Mouse (Mus musculus) hindbrain, embryonic 15.5 days (tissue): ENCODE results near the gene Grik5. TPM values are rescaled to one million over a fixed set of nuclear protein-coding genes. Genes with fewer than 3 reads are reported as not detected.

Experiments
- ATAC-seq: fragments of 200-750 bp; cut with Nextera tagmentation; 2 replicates; pipeline ENCODE4 v1.8.0; 2017; ENCODE audit warnings: low read depth, moderate number of reproducible peaks, moderate TSS enrichment; ENCODE audit not compliant: low FRiP score
- H3K27ac ChIP-seq: fragments of 300-500 bp; sonication (generic); replicated peaks from 2 replicates; pipeline ENCODE4 v1.5.1; 2015; ENCODE audit warnings: mild to moderate bottlenecking, inconsistent platforms
- H3K27me3 ChIP-seq: fragments of 300-500 bp; sonication (generic); 2 replicates; pipeline ENCODE4 v1.6.1; 2015; ENCODE audit warnings: control low read depth, inconsistent platforms
- H3K36me3 ChIP-seq: fragments of 300-500 bp; sonication (generic); 2 replicates; pipeline ENCODE4 v1.6.1; 2015; ENCODE audit warnings: control low read depth, inconsistent platforms
- H3K4me1 ChIP-seq: fragments of 300-500 bp; sonication (generic); replicated peaks from 2 replicates; pipeline ENCODE4 v1.6.1; 2015; ENCODE audit warnings: control low read depth, inconsistent platforms
- H3K4me2 ChIP-seq: fragments of 300-500 bp; sonication (generic); 2 replicates; pipeline ENCODE4 v1.6.1; 2015; ENCODE audit warnings: moderate library complexity, mild to moderate bottlenecking, inconsistent platforms
- H3K4me3 ChIP-seq: fragments of 300-500 bp; sonication (generic); 2 replicates; pipeline ENCODE4 v1.5.1; 2015; ENCODE audit warnings: mild to moderate bottlenecking, inconsistent platforms
- H3K9ac ChIP-seq: fragments of 300-500 bp; sonication (generic); 2 replicates; pipeline ENCODE4 v1.6.1; 2015; ENCODE audit warnings: inconsistent platforms
- H3K9me3 ChIP-seq: fragments of 300-500 bp; sonication (generic); 2 replicates; pipeline ENCODE4 v1.6.1; 2016; ENCODE audit warnings: control low read depth, inconsistent platforms
- WGBS: fragments of 180-500 bp; shearing (Covaris S2); methylation state at CpG from one replicate; pipeline ENCODE4 v1.1.7; 2015; 5-methylcytosine and 5-hydroxymethylcytosine counted together
- polyA plus RNA-seq: library from polyadenylated mRNA; unstranded; fragments of >200 nt; fragmentation: Nextera tagmentation; extraction: Ambion mirVana; gene quantifications from 2 replicates; pipeline ENCODE4 v1.2.1, GENCODE M21; 2015

Grik5 gene
- polyA plus RNA-seq, 1 experiment from 2014 or later: 18.5 TPM

GRCm38 (mm10) chr7:25076663-25077413 lies 4.7 kb upstream of the Grik5 start:
- ATAC-seq: peak; percentile 97
- Histone ChIP-seq H3K4me2 (peak overlapping the region; percentile 75), H3K27ac (peak overlapping the region; percentile 92), H3K27me3 (no peaks in the 10 kb centered on the region), H3K9me3 (no peaks in the 10 kb centered on the region), H3K4me3 (peak overlapping the region; percentile 81), H3K9ac (peak overlapping the region; percentile 94), H3K36me3 (peaks cover 22% of the 10 kb centered on the region), H3K4me1 (peaks cover 43% of the 10 kb centered on the region)
- under 1% methylated on average over 56 of the region's 56 CpGs for WGBS

DNA sequence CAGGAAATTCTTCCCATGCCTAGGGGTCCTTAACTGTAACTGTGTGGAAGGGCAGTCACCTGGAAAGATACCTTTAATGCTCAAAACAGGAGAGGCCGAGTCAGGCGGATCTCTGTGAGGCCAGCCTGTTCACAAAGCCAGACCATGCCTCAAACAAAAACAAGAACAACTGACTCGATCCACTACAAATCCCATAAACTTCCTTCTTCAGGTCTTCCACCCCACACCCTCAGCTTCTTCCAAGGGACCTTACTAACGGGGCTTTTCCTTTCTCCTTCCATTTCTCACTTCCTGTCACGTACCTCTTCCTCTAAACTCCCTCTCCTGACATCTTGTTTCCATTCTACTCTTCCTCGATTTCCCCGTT lies 4.1 kb upstream of the Grik5 start:
- no peaks in the 10 kb centered on the region for H3K27me3 ChIP-seq
- peak overlapping the region; percentile 52 for H3K9ac ChIP-seq
- H3K4me3 ChIP-seq: peak overlapping the region; percentile 81
- no peaks in the 10 kb centered on the region for H3K9me3 ChIP-seq
- 22% methylated on average over 7 of the region's 7 CpGs for WGBS
- H3K27ac ChIP-seq: peak overlapping the region; percentile 92
- H3K36me3 ChIP-seq: peaks cover 16% of the 10 kb centered on the region
- peaks cover 44% of the 10 kb centered on the region for H3K4me1 ChIP-seq
- ATAC-seq: no peak
- H3K4me2 ChIP-seq: peak overlapping the region; percentile 68

- no peak for ATAC-seq
- Histone ChIP-seq H3K36me3 (no peaks in the 10 kb centered on the region), H3K27me3 (no peaks in the 10 kb centered on the region), H3K4me3 (peak overlapping the region; percentile 87; the same call in 1 of the 2 replicates), H3K9ac (peak overlapping the region; percentile 92), H3K4me1 (peaks cover 56% of the 10 kb centered on the region), H3K4me2 (peak overlapping the region; percentile 87), H3K9me3 (no peaks in the 10 kb centered on the region), H3K27ac (peak overlapping the region; percentile 92)
- WGBS: 91% methylated on average over 8 of the region's 8 CpGs
These were observed 1.8 kb upstream of the Grik5 start for GRCm38 (mm10) chr7:25073924-25074323.

DNA sequence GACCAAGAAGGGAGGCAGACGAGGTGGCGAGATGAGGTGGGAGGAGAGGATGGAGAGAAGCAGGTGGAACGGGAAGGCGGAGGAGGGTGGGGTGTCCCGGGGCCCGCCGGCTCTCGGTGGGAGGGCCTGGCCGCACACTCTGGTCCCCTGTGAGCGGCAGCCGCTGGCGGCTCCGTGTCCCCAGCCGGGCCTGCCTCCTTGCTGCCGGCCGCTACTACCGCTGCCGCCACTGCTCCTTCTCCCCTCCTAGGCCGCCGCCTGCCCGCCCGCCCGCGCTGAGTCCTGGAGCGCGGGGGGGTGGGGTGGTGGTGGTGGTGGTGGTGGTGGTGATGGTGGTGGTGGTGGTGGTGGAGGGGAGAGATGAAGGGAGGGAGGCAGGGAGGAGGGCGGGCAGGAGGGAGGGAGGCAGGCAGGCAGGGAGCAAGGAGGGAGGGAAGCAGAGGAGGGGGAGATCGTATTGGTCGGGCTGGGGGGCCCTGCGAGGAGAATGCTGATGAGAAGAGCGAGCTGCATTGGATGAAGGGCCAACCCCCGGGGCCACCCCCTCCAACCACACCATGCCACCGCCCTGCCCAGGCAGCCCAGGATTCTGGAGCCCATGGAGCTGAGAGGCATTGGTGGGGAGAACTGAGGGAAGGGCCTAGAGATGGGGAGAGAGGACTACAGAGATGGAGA lies 707 bp upstream of the Grik5 start:
- Histone ChIP-seq H3K4me2 (peak overlapping the region; percentile 87), H3K4me3 (peak overlapping the region; percentile 87), H3K9ac (peak overlapping the region; percentile 92), H3K27ac (peak overlapping the region; percentile 92), H3K36me3 (peaks cover 3% of the 10 kb centered on the region; the same call in 1 of the 2 replicates), H3K27me3 (no peaks in the 10 kb centered on the region), H3K4me1 (peaks cover 55% of the 10 kb centered on the region), H3K9me3 (no peaks in the 10 kb centered on the region)
- ATAC-seq: peak; percentile 27; the same call in 1 of the 2 replicates
- 0% methylated on average over 9 of the region's 33 CpGs for WGBS

DNA sequence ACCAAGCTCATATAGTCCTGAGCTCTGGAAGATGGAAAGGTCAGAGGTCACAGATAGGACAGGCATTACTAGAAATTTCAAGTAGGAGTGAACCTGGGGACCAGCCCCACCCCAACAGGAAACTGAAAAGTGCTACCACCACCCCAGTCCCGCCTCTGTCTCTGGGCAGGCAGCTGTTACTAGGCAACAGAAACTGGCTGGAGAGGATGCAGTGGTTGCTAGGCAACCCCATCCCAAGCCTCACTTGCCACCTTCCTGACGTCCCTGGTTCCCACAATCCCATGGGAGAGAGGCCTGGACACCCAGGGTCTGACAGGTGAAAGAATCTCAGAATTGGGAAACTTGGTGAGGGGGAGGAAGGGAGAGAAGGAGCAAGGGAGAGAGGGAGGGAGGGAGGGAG lies 3.4 kb downstream of the Grik5 start:
- Histone ChIP-seq H3K4me1 (peaks cover 41% of the 10 kb centered on the region), H3K36me3 (peaks cover 38% of the 10 kb centered on the region), H3K27ac (0 out of 2 replicates have a peak overlapping the region, but pooled peaks have one; percentile 25), H3K9ac (no peak overlapping the region), H3K4me3 (no peak overlapping the region), H3K4me2 (peak overlapping the region; percentile 87), H3K27me3 (no peaks in the 10 kb centered on the region), H3K9me3 (no peaks in the 10 kb centered on the region)
- 2% methylated on average over 2 of the region's 2 CpGs for WGBS
- peak; percentile 17; the same call in 1 of the 2 replicates for ATAC-seq

DNA sequence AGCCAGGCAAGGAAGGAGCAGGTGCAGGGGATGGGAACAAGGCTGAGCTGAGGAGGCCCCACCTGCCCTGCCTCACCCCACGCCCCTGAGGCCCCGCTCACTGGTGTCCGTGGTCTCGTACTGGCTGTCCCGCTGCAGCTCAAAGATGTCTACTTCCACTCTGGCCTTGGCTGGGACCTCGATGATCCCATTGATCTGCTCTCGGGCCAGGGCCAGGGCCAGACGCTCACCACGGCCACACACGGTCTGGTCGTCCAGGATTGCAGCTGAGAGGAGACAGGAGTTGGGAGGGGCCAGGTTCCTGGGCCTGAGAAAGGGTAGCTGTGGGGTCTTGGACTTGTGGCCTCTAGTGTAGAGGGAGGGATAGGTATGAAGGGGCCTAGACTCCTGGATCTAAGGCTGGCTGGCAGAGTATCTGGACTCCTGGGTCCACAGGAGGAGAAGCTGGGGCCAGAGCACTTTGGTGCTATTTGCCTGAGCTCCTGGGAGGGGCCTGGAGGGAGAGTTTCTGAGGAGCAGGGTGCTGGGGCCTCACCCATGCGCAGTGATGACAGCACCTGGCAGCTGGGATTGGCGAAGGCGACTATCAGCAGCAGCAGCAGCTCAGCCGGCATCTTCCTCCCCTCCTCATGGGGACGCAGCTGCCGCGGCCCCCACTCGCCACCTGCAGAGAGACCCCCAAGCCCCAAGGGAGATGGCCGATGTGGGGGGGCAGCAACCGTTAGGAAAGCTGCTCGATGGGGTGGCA lies 4.1 kb downstream of the Grik5 start:
- Histone ChIP-seq H3K4me1 (peaks cover 35% of the 10 kb centered on the region), H3K4me2 (peak overlapping the region; percentile 87), H3K4me3 (no peak overlapping the region), H3K36me3 (peaks cover 44% of the 10 kb centered on the region), H3K27me3 (no peaks in the 10 kb centered on the region), H3K27ac (0 out of 2 replicates have a peak overlapping the region, but pooled peaks have one; percentile 25), H3K9me3 (no peaks in the 10 kb centered on the region), H3K9ac (no peak overlapping the region)
- 70% methylated on average over 22 of the region's 22 CpGs for WGBS
- ATAC-seq: no peak

DNA sequence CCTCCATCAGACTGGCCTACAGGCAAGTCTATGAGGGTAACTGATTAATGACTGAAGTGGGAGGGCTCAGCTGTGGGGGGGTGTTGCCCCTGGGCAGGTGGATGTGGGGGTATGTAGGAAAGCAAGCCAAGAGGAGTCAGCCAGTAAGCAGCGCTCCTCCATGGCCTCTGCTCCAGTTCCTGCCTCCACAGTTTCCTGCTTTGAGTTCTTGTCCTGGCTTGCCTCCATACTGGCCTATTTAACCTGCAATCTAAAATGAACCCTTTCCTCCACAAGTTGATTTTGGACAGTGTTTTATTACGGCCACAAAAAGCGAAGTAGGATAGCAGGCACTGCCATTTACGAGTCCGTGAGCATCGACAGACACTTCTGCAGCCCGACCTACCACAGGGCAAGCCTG lies 4.8 kb downstream of the Grik5 start:
- no peaks in the 10 kb centered on the region for H3K9me3 ChIP-seq
- H3K27me3 ChIP-seq: no peaks in the 10 kb centered on the region
- H3K4me3 ChIP-seq: no peak overlapping the region
- 92% methylated on average over 7 of the region's 7 CpGs for WGBS
- no peak overlapping the region for H3K4me2 ChIP-seq
- no peak for ATAC-seq
- peaks cover 51% of the 10 kb centered on the region for H3K36me3 ChIP-seq
- H3K9ac ChIP-seq: no peak overlapping the region
- peaks cover 34% of the 10 kb centered on the region for H3K4me1 ChIP-seq
- H3K27ac ChIP-seq: no peak overlapping the region

- Histone ChIP-seq H3K4me1 (peaks cover 10% of the 10 kb centered on the region), H3K9me3 (no peaks in the 10 kb centered on the region), H3K4me2 (no peak overlapping the region), H3K9ac (no peak overlapping the region), H3K4me3 (no peak overlapping the region), H3K36me3 (peaks cover 80% of the 10 kb centered on the region), H3K27me3 (no peaks in the 10 kb centered on the region), H3K27ac (no peak overlapping the region)
- WGBS: 95% methylated on average over 8 of the region's 8 CpGs
- no peak for ATAC-seq
These were observed 8.2 kb downstream of the Grik5 start for GRCm38 (mm10) chr7:25063900-25064299.

DNA sequence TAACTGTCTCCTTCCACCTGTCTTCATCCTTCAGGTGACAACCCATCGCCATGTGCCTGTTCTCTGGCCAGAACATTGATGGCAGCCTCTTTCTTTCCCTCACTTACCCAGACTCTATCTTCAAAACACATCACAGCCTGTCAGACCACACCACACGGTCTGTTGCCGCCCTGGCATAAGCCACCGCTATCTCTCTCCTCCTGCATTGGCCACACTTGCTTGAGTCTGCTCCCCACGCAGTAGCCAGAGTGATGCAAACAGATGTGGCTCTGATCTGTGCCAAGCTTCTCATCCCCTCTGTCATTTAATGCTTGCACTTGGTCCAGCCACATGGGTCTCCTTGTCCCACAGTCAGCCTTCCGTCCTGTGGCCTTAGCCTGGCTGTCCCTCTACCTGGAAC lies 8.8 kb downstream of the Grik5 start:
- no peak overlapping the region for H3K4me2 ChIP-seq
- no peak for ATAC-seq
- H3K27ac ChIP-seq: no peak overlapping the region
- H3K4me3 ChIP-seq: no peak overlapping the region
- H3K4me1 ChIP-seq: peaks cover 4% of the 10 kb centered on the region
- peaks cover 86% of the 10 kb centered on the region for H3K36me3 ChIP-seq
- WGBS: 98% methylated on average over 6 of the region's 6 CpGs
- H3K27me3 ChIP-seq: no peaks in the 10 kb centered on the region
- H3K9me3 ChIP-seq: no peaks in the 10 kb centered on the region
- no peak overlapping the region for H3K9ac ChIP-seq

DNA sequence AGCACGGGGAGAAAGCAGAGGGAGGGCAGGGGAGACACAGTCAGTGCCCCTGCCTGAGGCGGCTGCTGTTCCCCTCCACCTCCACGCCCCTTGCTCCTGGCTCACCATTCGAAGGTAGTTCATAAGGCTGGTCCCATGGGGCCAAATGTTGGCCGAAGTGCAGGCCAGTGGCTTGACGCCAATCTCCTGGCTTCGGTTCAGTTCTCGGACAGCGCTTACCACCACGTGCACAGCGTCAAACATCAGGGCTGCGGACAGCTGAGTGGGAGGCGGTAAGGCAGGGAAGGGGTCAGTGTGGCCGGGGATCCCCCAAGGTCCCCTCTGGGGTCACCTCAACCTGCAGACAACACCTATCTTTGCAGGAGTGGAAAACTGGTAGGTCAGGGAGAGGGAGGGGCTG lies 13.3 kb downstream of the Grik5 start:
- WGBS: 86% methylated on average over 14 of the region's 14 CpGs
- Histone ChIP-seq H3K9me3 (no peaks in the 10 kb centered on the region), H3K27me3 (no peaks in the 10 kb centered on the region), H3K27ac (no peak overlapping the region), H3K4me1 (no peaks in the 10 kb centered on the region), H3K4me2 (no peak overlapping the region), H3K36me3 (peaks cover 90% of the 10 kb centered on the region), H3K9ac (no peak overlapping the region), H3K4me3 (no peak overlapping the region)
- no peak for ATAC-seq

DNA sequence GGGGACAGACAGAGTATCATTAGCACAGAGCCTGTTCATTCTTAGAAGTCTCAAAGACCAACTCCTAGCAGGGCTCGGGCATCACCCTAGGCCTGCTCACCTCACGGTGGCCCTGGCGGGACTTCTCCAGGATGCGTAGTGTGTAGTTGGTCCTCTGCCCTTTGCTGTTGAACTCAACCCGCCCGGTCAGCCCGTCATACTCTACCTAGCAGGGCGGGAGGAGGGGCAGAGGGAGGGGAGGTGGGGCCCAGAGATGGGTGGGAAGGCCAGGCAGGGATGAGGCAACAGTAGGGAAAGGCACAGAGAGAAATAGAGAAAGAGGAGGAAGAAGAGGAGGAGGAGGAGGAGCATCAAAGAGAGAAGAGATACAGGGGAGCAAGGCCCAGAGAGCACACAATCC lies 13.8 kb downstream of the Grik5 start:
- H3K4me2 ChIP-seq: no peak overlapping the region
- no peak overlapping the region for H3K27ac ChIP-seq
- H3K4me1 ChIP-seq: no peaks in the 10 kb centered on the region
- no peak overlapping the region for H3K9ac ChIP-seq
- ATAC-seq: no peak
- 95% methylated on average over 8 of the region's 8 CpGs for WGBS
- H3K9me3 ChIP-seq: no peaks in the 10 kb centered on the region
- H3K4me3 ChIP-seq: no peak overlapping the region
- no peaks in the 10 kb centered on the region for H3K27me3 ChIP-seq
- peaks cover 88% of the 10 kb centered on the region for H3K36me3 ChIP-seq

DNA sequence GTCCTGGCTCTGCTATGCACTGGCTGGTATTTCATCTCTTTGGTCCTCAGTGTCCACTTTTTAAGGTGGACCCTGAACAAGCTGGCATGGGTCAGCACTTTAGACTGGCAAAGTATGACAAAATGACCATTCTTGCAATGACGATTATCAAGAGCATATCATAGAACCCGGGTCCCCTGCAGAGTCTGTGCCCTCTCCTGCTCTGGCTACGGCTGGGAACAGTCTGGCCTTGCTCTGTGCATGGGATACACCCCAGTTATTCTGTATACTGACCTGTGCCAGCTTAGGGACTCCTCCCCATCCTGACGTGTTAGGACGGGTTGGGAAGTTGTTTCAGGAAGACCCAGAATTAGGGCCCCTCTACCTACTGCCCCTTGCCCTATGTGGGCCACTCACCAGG lies 14.3 kb downstream of the Grik5 start:
- H3K9ac ChIP-seq: no peak overlapping the region
- H3K36me3 ChIP-seq: peaks cover 83% of the 10 kb centered on the region
- no peak overlapping the region for H3K4me3 ChIP-seq
- no peak overlapping the region for H3K4me2 ChIP-seq
- no peaks in the 10 kb centered on the region for H3K4me1 ChIP-seq
- no peaks in the 10 kb centered on the region for H3K27me3 ChIP-seq
- H3K9me3 ChIP-seq: no peaks in the 10 kb centered on the region
- H3K27ac ChIP-seq: no peak overlapping the region
- ATAC-seq: no peak
- 88% methylated on average over 5 of the region's 5 CpGs for WGBS
